Mouse (Mus musculus) heart, embryonic 13.5 days (tissue): ENCODE results near the gene Olfr616. TPM values are rescaled to one million over a fixed set of nuclear protein-coding genes. Genes with fewer than 3 reads are reported as not detected.
"Not testable (repeated sequence)": the region's sequence is repeated elsewhere in the genome, so short reads cannot be mapped to it uniquely, and the experiment has no call there.

ENCODE experiments used
- ATAC-seq: fragments of 200-750 bp; cut with Nextera tagmentation; 2 replicates; pipeline ENCODE4 v1.8.0; 2017; ENCODE audit warnings: moderate TSS enrichment; ENCODE audit not compliant: insufficient number of reproducible peaks, low FRiP score, low TSS enrichment; ENCODE audit errors: extremely low read depth
- H3K27ac ChIP-seq: fragments of 300-500 bp; sonication (generic); replicated peaks from 2 replicates; pipeline ENCODE4 v1.5.1; 2015; ENCODE audit warnings: moderate library complexity, mild to moderate bottlenecking, inconsistent platforms
- H3K27me3 ChIP-seq: fragments of 300-500 bp; sonication (generic); replicated peaks from 2 replicates; pipeline ENCODE4 v1.6.1; 2015; ENCODE audit warnings: mild to moderate bottlenecking, inconsistent platforms
- H3K36me3 ChIP-seq: fragments of 300-500 bp; sonication (generic); 2 replicates; pipeline ENCODE4 v1.6.1; 2015; ENCODE audit warnings: mild to moderate bottlenecking, inconsistent platforms
- H3K4me1 ChIP-seq: fragments of 300-500 bp; sonication (generic); 2 replicates; pipeline ENCODE4 v1.6.1; 2015; ENCODE audit warnings: inconsistent platforms
- H3K4me2 ChIP-seq: fragments of 300-500 bp; sonication (generic); 2 replicates; pipeline ENCODE4 v1.6.1; 2015; ENCODE audit warnings: inconsistent platforms, mild to moderate bottlenecking, moderate library complexity
- H3K4me3 ChIP-seq: fragments of 300-500 bp; sonication (generic); 2 replicates; pipeline ENCODE4 v1.5.1; 2015; ENCODE audit warnings: moderate library complexity, mild to moderate bottlenecking, inconsistent platforms
- H3K9ac ChIP-seq: fragments of 300-500 bp; sonication (generic); 2 replicates; pipeline ENCODE4 v1.6.1; 2015; ENCODE audit warnings: inconsistent platforms, mild to moderate bottlenecking, moderate library complexity
- H3K9me3 ChIP-seq: fragments of 300-500 bp; sonication (generic); 2 replicates; pipeline ENCODE4 v1.6.1; 2016; ENCODE audit warnings: inconsistent platforms
- WGBS: fragments of 180-500 bp; shearing (Covaris S2); methylation state at CpG from one replicate; pipeline ENCODE4 v1.1.7; 2015; ENCODE audit warnings: mixed read lengths; 5-methylcytosine and 5-hydroxymethylcytosine counted together
- polyA plus RNA-seq: library from polyadenylated mRNA; unstranded; fragments of >200 nt; fragmentation: Nextera tagmentation; extraction: Ambion mirVana; gene quantifications from 2 replicates; pipeline ENCODE4 v1.2.1, GENCODE M21; 2015

Olfr616 gene
- not detected in 2 replicates for polyA plus RNA-seq

- no peak for ATAC-seq
- no peaks in the 10 kb centered on the region for H3K9me3 ChIP-seq
- 76% methylated on average over 3 of the region's 3 CpGs for WGBS
- H3K4me1 ChIP-seq: peaks cover 4% of the 10 kb centered on the region; the same call in 1 of the 2 replicates
- H3K36me3 ChIP-seq: no peaks in the 10 kb centered on the region
- H3K4me2 ChIP-seq: no peak within 1 kb of the TSS
- no peak within 1 kb of the TSS for H3K27ac ChIP-seq
- no peak within 1 kb of the TSS for H3K9ac ChIP-seq
- no peaks in the 10 kb centered on the region for H3K27me3 ChIP-seq
- no peak within 1 kb of the TSS for H3K4me3 ChIP-seq
Measured at GRCm38 (mm10) chr7:103569043-103569442, at the start of gene Olfr616. TSS of gene Olfr616 (minus strand) at chr7:103569143.

GRCm38 (mm10) chr7:103612434-103612833, 43.5 kb upstream of the Olfr616 start, which contains the start of gene Olfr620:
TSS of gene Olfr620 (minus strand) at chr7:103612534.
- Histone ChIP-seq H3K27me3 (no peaks in the 10 kb centered on the region), H3K4me3 (no peak within 1 kb of the TSS), H3K36me3 (no peaks in the 10 kb centered on the region), H3K9me3 (no peaks in the 10 kb centered on the region), H3K4me1 (no peaks in the 10 kb centered on the region), H3K4me2 (no peak within 1 kb of the TSS), H3K9ac (no peak within 1 kb of the TSS), H3K27ac (no peak within 1 kb of the TSS)
- 61% methylated on average over 2 of the region's 2 CpGs for WGBS
- no peak for ATAC-seq

- ATAC-seq: no peak
- Histone ChIP-seq H3K9ac (no peak overlapping the region), H3K9me3 (no peaks in the 10 kb centered on the region), H3K4me1 (no peaks in the 10 kb centered on the region), H3K4me2 (no peak overlapping the region), H3K27me3 (no peaks in the 10 kb centered on the region), H3K36me3 (no peaks in the 10 kb centered on the region), H3K4me3 (no peak overlapping the region), H3K27ac (no peak overlapping the region)
- WGBS: 52% methylated on average over 2 of the region's 2 CpGs
Measured at GRCm38 (mm10) chr7:103607425-103607824, 38.5 kb upstream of the Olfr616 start.

- H3K4me3 ChIP-seq: no peak within 1 kb of the TSS
- H3K9ac ChIP-seq: no peak within 1 kb of the TSS
- H3K4me1 ChIP-seq: no peaks in the 10 kb centered on the region
- no peaks in the 10 kb centered on the region for H3K9me3 ChIP-seq
- no peak within 1 kb of the TSS for H3K4me2 ChIP-seq
- no peaks in the 10 kb centered on the region for H3K27me3 ChIP-seq
- no peak for ATAC-seq
- no peaks in the 10 kb centered on the region for H3K36me3 ChIP-seq
- H3K27ac ChIP-seq: no peak within 1 kb of the TSS
Measured at GRCm38 (mm10) chr7:103600275-103600674, 31.3 kb upstream of the Olfr616 start, which contains the start of gene Olfr619. TSS of gene Olfr619 (plus strand) at chr7:103600575.

- ATAC-seq: no peak
- no peak within 1 kb of the TSS for H3K4me2 ChIP-seq
- H3K4me1 ChIP-seq: no peaks in the 10 kb centered on the region
- H3K27ac ChIP-seq: no peak within 1 kb of the TSS
- WGBS: 43% methylated on average over 2 of the region's 2 CpGs
- no peaks in the 10 kb centered on the region for H3K27me3 ChIP-seq
- H3K36me3 ChIP-seq: no peaks in the 10 kb centered on the region
- H3K9me3 ChIP-seq: no peaks in the 10 kb centered on the region
- no peak within 1 kb of the TSS for H3K9ac ChIP-seq
- H3K4me3 ChIP-seq: no peak within 1 kb of the TSS
Measured at GRCm38 (mm10) chr7:103589803-103590202, 20.9 kb upstream of the Olfr616 start, which contains the start of gene Olfr618. TSS of gene Olfr618 (plus strand) at chr7:103590103.

GRCm38 (mm10) chr7:103572761-103573160, 3.8 kb upstream of the Olfr616 start, which contains the start of gene Olfr617:
TSS of gene Olfr617 (plus strand) at chr7:103573061.
- Histone ChIP-seq H3K4me1 (peaks cover 4% of the 10 kb centered on the region; the same call in 1 of the 2 replicates), H3K9me3 (no peaks in the 10 kb centered on the region), H3K27ac (no peak within 1 kb of the TSS), H3K9ac (no peak within 1 kb of the TSS), H3K27me3 (no peaks in the 10 kb centered on the region), H3K36me3 (no peaks in the 10 kb centered on the region), H3K4me3 (no peak within 1 kb of the TSS), H3K4me2 (no peak within 1 kb of the TSS)
- 58% methylated on average over 1 of the region's 1 CpGs for WGBS
- no peak for ATAC-seq

GRCm38 (mm10) chr7:103555779-103556178, 13.2 kb downstream of the Olfr616 start, which contains the start of gene Olfr615:
TSS of gene Olfr615 (plus strand) at chr7:103556079.
- no peak within 1 kb of the TSS for H3K4me3 ChIP-seq
- H3K9me3 ChIP-seq: no peaks in the 10 kb centered on the region

GRCm38 (mm10) chr7:103547774-103548173, 21.2 kb downstream of the Olfr616 start, which contains the start of gene Olfr613:
TSS of gene Olfr613 (plus strand) at chr7:103548074.
- Histone ChIP-seq H3K9ac (no peak within 1 kb of the TSS), H3K4me1 (no peaks in the 10 kb centered on the region), H3K27me3 (no peaks in the 10 kb centered on the region), H3K27ac (no peak within 1 kb of the TSS), H3K9me3 (no peaks in the 10 kb centered on the region), H3K36me3 (no peaks in the 10 kb centered on the region), H3K4me2 (no peak within 1 kb of the TSS), H3K4me3 (no peak within 1 kb of the TSS)
- 71% methylated on average over 2 of the region's 2 CpGs for WGBS
- no peak for ATAC-seq

More at GRCm38 (mm10) chr7:103555779-103556178, 13.2 kb downstream of the Olfr616 start, which contains the start of gene Olfr615:
- Histone ChIP-seq H3K4me2 (no peak within 1 kb of the TSS), H3K27ac (no peak within 1 kb of the TSS), H3K4me1 (no peaks in the 10 kb centered on the region), H3K9ac (no peak within 1 kb of the TSS), H3K36me3 (no peaks in the 10 kb centered on the region), H3K27me3 (no peaks in the 10 kb centered on the region)
- ATAC-seq: no peak
- WGBS: 71% methylated on average over 2 of the region's 2 CpGs

GRCm38 (mm10) chr7:103542617-103543016, 26.3 kb downstream of the Olfr616 start, which contains the start of gene Olfr612:
TSS of gene Olfr612 (minus strand) at chr7:103542717.
- not testable (repeated sequence) for H3K4me3 ChIP-seq, H3K27me3 ChIP-seq, H3K4me2 ChIP-seq, ATAC-seq, H3K9me3 ChIP-seq, H3K9ac ChIP-seq, H3K27ac ChIP-seq, H3K36me3 ChIP-seq, H3K4me1 ChIP-seq
- 65% methylated on average over 2 of the region's 2 CpGs for WGBS

- H3K4me3 ChIP-seq, ATAC-seq, H3K27me3 ChIP-seq, H3K4me2 ChIP-seq, H3K27ac ChIP-seq, H3K4me1 ChIP-seq, H3K9ac ChIP-seq, H3K36me3 ChIP-seq, H3K9me3 ChIP-seq: not testable (repeated sequence)
- WGBS: 45% methylated on average over 1 of the region's 1 CpGs
Measured at GRCm38 (mm10) chr7:103520746-103521145, 48.2 kb downstream of the Olfr616 start, which contains the start of gene Olfr611. TSS of gene Olfr611 (minus strand) at chr7:103520846.
